Mouse (Mus musculus): Measurements from ENCODE around the gene Tagln3. TPM values are rescaled to one million over a fixed set of nuclear protein-coding genes. Genes with fewer than 3 reads are reported as not detected.
A peak's percentile ranks its signal among the peaks of the same experiment; 100 is the strongest.

Gene Tagln3
- total RNA-seq, 2 experiments from 2014 or later = 302 to 304 TPM

DNA sequence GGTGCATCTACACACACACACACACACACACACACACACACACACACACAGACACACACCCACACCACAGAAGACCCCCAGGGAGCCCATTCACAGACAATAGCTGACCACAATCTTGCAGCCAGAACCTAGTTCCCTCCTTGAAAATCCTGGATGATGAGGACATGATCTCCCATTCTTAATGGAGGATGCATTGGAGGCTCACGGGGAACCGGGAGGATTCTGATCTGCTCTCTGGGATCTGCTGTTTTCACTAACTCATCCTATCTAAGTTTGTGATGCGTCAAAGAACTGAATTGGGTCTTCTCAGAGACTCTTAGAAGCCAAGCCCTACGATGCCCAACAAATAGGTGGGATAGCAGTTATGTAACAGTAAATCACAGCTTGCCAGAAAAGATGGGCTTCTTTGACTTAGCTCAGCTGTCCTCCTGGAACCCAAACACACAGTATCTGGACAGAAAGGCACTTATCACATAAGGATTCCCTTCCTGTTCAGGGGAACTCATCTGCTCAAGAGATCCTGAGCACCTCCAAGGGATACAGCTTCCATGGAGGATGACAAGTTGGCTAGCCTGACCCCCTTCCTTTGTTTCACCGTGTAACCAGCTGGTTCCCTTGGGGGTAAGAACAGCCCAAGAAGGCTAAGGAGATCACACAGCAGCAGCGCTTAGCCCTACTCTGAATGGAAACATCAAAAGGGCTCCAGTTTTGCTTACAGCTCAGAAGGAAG, 1.1 kb downstream of the Tagln3 start:
- intact Hi-C loops (cut with DNase I) = no loop called here
- peak; percentile 23 to 43 for DNase-seq (ENCODE audit: low spot score in 2 of 2)

DNA sequence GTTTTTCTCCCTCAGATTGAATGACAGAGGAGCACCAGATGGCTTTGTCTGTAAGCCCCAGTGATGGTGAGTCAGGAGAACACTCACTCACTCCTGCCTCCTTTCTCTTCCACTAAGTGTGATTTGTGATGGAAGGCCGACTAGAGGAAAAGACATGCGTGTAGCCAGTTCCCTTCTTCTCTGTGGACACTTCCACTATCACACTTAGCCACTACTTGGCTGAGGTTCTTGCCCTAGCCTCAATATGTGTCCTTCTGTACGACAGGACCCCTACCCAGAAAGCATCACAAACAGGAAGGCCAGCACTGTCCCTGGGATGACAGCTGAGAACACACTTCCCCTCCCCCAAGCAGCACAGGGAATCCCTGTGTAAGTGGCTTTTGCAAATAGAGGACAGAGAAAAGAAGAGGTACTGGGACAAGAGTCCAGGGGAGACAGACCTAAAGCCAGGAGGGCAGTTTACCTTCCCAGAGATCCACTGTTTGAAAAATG, 1.9 kb downstream of the Tagln3 start:
- peak in 1 of 2 experiments; percentile 43 for DNase-seq (ENCODE audit: low spot score in 2 of 2)
- intact Hi-C loops (cut with DNase I) = no loop called here

- intact Hi-C loops (cut with DNase I) = no loop called here
Measured at GRCm38 (mm10) chr16:45720022-45720630, 4.3 kb downstream of the Tagln3 start.

DNA sequence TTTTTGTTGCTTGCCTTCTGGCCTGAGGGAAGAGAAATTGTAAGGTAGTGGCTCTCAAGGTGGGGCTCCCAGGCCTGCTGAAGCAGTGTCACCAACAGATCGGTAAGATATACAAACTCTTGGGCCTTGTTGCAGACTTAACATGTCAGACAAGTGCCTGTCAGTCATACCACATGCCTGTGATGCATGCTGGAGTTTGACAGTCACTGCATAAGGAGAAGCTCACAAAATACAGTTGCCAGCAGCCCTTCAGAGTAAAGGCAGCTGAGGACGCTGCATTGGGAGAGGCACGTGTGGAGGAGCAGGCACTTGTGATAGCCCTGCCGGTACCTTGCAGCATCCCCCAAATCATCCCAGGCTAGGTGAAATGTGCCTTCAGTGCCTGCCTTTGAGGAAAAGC, 6.1 kb downstream of the Tagln3 start:
- intact Hi-C loops (cut with DNase I) = no loop called here
- DNase-seq (ENCODE audit: low spot score in 2 of 2) = no peak

More at GRCm38 (mm10) chr16:45720022-45720630, 4.3 kb downstream of the Tagln3 start:
- DNase-seq (ENCODE audit: low spot score in 2 of 2) = no peak

DNA sequence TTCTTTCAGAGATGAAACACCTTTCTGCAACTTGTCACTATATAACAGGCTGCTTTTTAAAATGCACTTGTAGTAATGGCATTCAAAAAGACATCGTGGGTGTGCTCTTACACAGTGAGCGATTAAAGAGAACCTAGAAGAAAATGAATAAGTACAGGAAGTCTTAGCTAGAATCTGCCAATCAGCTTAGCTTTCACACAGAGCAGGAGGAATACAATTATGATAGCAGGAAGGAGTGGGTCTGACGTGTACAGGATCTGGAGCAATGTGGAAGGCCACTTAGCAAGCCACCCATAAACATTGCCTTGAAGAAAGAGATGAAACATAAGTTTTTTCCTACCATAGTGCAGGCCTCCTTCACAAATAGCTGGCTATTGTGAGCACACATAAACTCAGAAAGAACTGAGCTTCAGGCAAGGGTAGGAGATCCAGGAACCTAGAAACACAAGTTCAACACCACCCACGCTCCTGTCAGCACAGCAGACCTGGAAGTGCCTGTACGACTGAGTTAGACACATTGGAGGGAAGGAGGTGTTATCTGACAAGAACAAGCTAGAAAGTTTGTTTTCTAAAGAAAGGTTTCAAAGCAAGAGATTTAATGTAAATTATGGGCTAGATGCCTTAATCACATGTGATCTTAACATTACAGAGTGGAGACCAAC, 9.8 kb downstream of the Tagln3 start:
- DNase-seq (ENCODE audit: low spot score in 2 of 2) = peak in 1 of 2 experiments; percentile 51
- intact Hi-C loops (cut with DNase I) = no loop called here

DNA sequence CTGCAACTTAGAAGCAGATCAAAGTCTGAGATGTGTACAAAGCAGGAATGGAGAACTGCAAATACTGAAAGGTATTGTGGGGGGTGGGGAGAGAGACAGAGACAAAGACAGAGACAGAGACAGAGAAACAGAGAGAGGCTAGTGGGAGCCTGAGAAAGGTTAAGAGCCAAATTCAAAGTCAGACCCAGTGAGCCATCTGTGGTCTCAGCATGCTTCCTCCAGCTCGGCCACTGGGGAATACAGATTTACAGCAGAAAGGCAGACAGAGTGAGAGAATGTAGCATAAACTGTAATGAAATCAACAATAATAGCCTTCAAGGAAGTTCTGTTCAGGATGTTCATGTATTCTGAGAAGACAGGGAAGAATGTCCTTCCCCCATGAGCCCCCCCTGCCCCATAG, 10.5 kb downstream of the Tagln3 start:
- intact Hi-C loops (cut with DNase I) = no loop called here
- DNase-seq (ENCODE audit: low spot score in 2 of 2) = no peak

DNA sequence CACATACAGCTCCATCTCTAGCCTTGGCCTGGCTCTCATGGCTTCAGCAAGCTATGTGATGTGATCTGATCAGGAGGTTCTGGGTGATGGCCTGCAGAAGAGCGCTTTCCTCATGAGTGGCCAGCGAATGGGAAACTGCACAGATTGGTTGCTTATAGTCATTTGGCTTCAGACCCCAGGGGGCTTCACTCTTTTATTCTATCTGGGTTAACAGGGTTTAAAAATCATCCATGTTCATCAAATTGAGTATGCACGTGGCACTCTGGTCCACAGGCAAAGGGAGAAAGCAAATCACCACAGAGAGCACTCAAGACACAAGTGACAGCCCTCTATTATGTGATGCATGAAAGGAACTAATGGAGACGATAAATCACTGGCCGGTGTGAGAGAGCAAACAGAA, 11.1 kb downstream of the Tagln3 start:
- intact Hi-C loops (cut with DNase I) = no loop called here
- DNase-seq (ENCODE audit: low spot score in 2 of 2) = no peak

DNA sequence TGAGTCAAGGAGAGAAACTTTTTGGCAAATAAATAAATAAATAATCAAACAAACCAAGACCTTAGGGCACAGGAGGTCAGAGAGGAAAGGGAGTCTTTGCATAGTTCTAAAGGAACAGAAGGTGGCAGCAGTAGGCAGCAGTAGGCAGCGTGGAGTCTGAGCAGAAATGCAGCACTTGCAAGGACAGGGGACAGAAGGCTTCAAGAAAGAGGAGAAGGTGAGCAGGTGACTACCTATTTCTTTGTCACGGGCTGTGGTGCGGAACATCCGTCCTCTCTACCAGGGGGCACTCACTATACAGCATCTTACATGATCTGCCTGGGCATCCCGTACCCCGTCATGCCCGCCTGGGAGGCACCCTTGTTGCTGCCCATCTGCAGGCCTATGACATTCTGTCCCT, 13.1 kb downstream of the Tagln3 start:
- no peak for DNase-seq (ENCODE audit: low spot score in 2 of 2)
- intact Hi-C loops (cut with DNase I) = no loop called here

- intact Hi-C loops (cut with DNase I) = no loop called here
- no peak for DNase-seq (ENCODE audit: low spot score in 2 of 2)
Measured at GRCm38 (mm10) chr16:45699301-45699700, 25.1 kb downstream of the Tagln3 start.

GRCm38 (mm10) chr16:45697996-45698395, 26.4 kb downstream of the Tagln3 start:
- no peak for DNase-seq (ENCODE audit: low spot score in 2 of 2)
- intact Hi-C loops (cut with DNase I) = no loop called here

GRCm38 (mm10) chr16:45695445-45696160, 28.8 kb downstream of the Tagln3 start:
- intact Hi-C loops (cut with DNase I) = no loop called here
- no peak for DNase-seq (ENCODE audit: low spot score in 2 of 2)

DNA sequence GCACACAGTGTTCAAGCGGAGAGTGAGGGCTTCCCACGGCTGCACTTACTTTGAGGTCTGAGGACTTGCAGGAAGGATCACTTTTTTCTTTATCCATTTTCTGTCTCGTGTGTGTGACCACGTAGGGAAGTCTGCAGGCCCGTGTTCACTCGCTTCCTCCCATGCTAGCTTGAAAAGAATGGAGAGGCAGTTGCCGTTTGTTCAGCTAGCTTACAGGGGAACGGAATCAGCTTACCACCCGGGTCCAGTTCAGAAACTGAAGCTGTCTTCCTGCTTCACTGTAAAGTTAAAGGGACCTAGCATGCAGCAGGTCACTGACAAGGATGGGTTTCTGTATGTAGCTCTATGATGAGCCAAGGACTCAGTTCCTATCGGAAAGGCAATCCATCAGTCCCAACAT, 30.9 kb downstream of the Tagln3 start, which contains the start of gene Tmprss7:
Gene Tmprss7, minus strand, starts transcription at position 101 of the 400 bp plus-strand sequence.
- no peak for DNase-seq (ENCODE audit: low spot score in 2 of 2)
- intact Hi-C loops (cut with DNase I) = no loop called here

GRCm38 (mm10) chr16:45692851-45693250, 31.6 kb downstream of the Tagln3 start:
- peak in 1 of 2 experiments; percentile 26 for DNase-seq (ENCODE audit: low spot score in 2 of 2)
- intact Hi-C loops (cut with DNase I) = no loop called here

DNA sequence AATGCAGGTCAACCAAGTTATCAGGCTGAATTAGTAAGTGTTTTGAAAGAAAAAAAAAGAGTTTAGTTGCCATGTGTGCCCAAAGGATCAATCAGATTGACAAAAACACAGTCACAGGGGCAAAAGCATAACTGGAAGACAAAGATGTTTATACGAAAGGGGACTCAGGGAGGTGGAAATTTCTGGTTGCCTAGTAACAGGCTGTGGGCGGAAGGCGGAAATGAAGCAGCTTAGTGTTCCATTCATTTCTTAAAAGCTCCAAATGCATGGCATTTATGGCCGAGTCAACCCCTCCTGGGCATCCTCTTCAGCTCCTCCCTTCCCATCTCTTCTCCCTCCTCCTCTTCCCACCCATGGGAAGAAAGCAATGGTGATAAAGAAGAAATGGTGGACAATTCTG, 34.2 kb downstream of the Tagln3 start:
- DNase-seq (ENCODE audit: low spot score in 2 of 2) = peak; percentile 69 to 77
- intact Hi-C loops (cut with DNase I) = no loop called here

GRCm38 (mm10) chr16:45686833-45687232, 37.6 kb downstream of the Tagln3 start:
- intact Hi-C loops (cut with DNase I) = loop anchor here (10.0 kb wide), 1 partner anchor 128 kb away; no protein-coding TSS in a partner anchor
- DNase-seq (ENCODE audit: low spot score in 2 of 2) = no peak

GRCm38 (mm10) chr16:45685295-45685694, 39.1 kb downstream of the Tagln3 start:
- intact Hi-C loops (cut with DNase I) = loop anchor here (2.0 to 10.0 kb wide), 2 partner anchors 40 to 130 kb away; partner anchors contain the start of gene Tagln3
- DNase-seq (ENCODE audit: low spot score in 2 of 2) = peak; percentile 37 to 56

- DNase-seq (ENCODE audit: low spot score in 2 of 2) = peak; percentile 58 to 83
- intact Hi-C loops (cut with DNase I) = loop anchor here (2.0 to 10.0 kb wide), 2 partner anchors 40 to 130 kb away; partner anchors contain the start of gene Tagln3
Measured at GRCm38 (mm10) chr16:45684815-45685214, 39.6 kb downstream of the Tagln3 start.

DNA sequence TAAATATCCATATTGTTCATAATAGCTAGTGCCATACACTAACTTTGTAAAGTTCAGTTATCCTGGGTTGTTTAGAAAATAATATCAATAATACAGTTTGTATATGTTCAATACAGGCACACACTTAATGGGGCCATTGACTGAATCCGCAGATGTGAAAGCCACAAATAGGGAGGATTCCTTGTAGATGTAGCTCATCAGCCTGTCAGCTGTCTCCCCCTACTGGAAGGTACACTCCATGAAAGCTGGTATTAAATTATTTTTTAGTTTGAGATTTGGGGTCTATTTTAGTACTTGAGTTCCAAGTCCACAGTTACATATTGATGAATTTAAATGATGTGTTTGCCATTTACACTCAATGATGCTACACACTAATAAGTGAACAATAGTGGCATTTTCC, 47.9 kb downstream of the Tagln3 start:
- DNase-seq (ENCODE audit: low spot score in 2 of 2) = peak; percentile 39 to 50
- intact Hi-C loops (cut with DNase I) = no loop called here

- intact Hi-C loops (cut with DNase I) = no loop called here
- no peak for DNase-seq (ENCODE audit: low spot score in 2 of 2)
Measured at GRCm38 (mm10) chr16:45670005-45670404, 54.4 kb downstream of the Tagln3 start.
